Mouse (Mus musculus) cerebellum, adult 2 months (tissue): ENCODE results near the gene Ntm. TPM values are rescaled to one million over a fixed set of nuclear protein-coding genes. Genes with fewer than 3 reads are reported as not detected.

Source experiments
- DNase-seq, 2 experiments: peaks; one replicate each; pipeline ENCODE4 v3.0.0; 2021
- H3K27ac ChIP-seq: fragments of 200-500 bp; 2 replicates; pipeline ENCODE4 v1.5.1; 2012; ENCODE audit warnings: low read length, control low read depth, inconsistent platforms; ENCODE audit not compliant: insufficient read depth
- H3K27me3 ChIP-seq: fragments of 200-500 bp; 2 replicates; pipeline ENCODE4 v1.6.1; 2012; ENCODE audit warnings: inconsistent platforms, mild to moderate bottlenecking, low read length, moderate library complexity; ENCODE audit not compliant: control insufficient read depth, insufficient read depth
- H3K4me1 ChIP-seq: fragments of 200-500 bp; 2 replicates; pipeline ENCODE4 v1.6.1; 2011; ENCODE audit warnings: low read length; ENCODE audit not compliant: control insufficient read depth, insufficient read depth
- H3K4me3 ChIP-seq: fragments of 200-500 bp; replicated peaks from 2 replicates; pipeline ENCODE3; 2011; ENCODE audit warnings: mild to moderate bottlenecking, low read depth, low read length, control low read depth; ENCODE audit not compliant: insufficient read depth
- CTCF ChIP-seq: fragments of 200-500 bp; IDR thresholded peaks from 2 replicates; pipeline ENCODE4 v1.5.1; 2011; ENCODE audit warnings: low read depth, mild to moderate bottlenecking, control low read depth, low read length, moderate library complexity, borderline replicate concordance; ENCODE audit not compliant: insufficient read depth
- POLR2A ChIP-seq: fragments of 200-500 bp; IDR thresholded peaks from 2 replicates; pipeline ENCODE4 v1.6.1; 2011; ENCODE audit warnings: low read length, control low read depth, borderline replicate concordance; ENCODE audit not compliant: insufficient read depth
- WGBS: fragments of 180-500 bp; shearing (Covaris S2); methylation state at CpG from one replicate; pipeline ENCODE4 v1.1.7; 2018; 5-methylcytosine and 5-hydroxymethylcytosine counted together
- polyA plus RNA-seq: library from polyadenylated mRNA; depleted of rRNA; stranded (reverse); fragments of >200 nt; gene quantifications from 2 replicates; pipeline ENCODE4 v1.2.3, GENCODE M21; 2012

Gene Ntm
- polyA plus RNA-seq, 1 experiment, result 193 TPM

GRCm38 (mm10) chr9:29806790-29807189 lies 156.2 kb downstream of the Ntm start:
- no peak for TF ChIP-seq CTCF
- no peak for TF ChIP-seq POLR2A
- no peaks in the 10 kb centered on the region for H3K27me3 ChIP-seq
- 30% methylated on average over 3 of the region's 3 CpGs for WGBS
- no peak overlapping the region for H3K4me3 ChIP-seq
- no peaks in the 10 kb centered on the region; the same call in 1 of the 2 replicates for H3K4me1 ChIP-seq
- DNase-seq, result no peak
- no peak overlapping the region for H3K27ac ChIP-seq

GRCm38 (mm10) chr9:29804483-29804882 lies 158.5 kb downstream of the Ntm start:
- no peak for TF ChIP-seq POLR2A
- no peak for TF ChIP-seq CTCF
- Histone ChIP-seq H3K27ac (no peak overlapping the region), H3K27me3 (no peaks in the 10 kb centered on the region), H3K4me3 (no peak overlapping the region), H3K4me1 (no peaks in the 10 kb centered on the region; the same call in 1 of the 2 replicates)
- WGBS, result 98% methylated on average over 9 of the region's 9 CpGs
- no peak for DNase-seq

- no peak for DNase-seq
- 84% methylated on average over 4 of the region's 4 CpGs for WGBS
- H3K4me3 ChIP-seq, result no peak overlapping the region
- TF ChIP-seq CTCF (no peak), POLR2A (no peak)
- H3K4me1 ChIP-seq, result no peaks in the 10 kb centered on the region; the same call in 1 of the 2 replicates
- no peak overlapping the region for H3K27ac ChIP-seq
- no peaks in the 10 kb centered on the region for H3K27me3 ChIP-seq
Observed at GRCm38 (mm10) chr9:29803738-29804285, 159.1 kb downstream of the Ntm start.

- Histone ChIP-seq H3K27ac (no peak overlapping the region), H3K27me3 (no peaks in the 10 kb centered on the region), H3K4me1 (no peaks in the 10 kb centered on the region; the same call in 1 of the 2 replicates), H3K4me3 (no peak overlapping the region)
- WGBS, result 48% methylated on average over 12 of the region's 12 CpGs
- peak in 1 of 2 experiments; percentile 24 for DNase-seq
- TF ChIP-seq POLR2A, result no peak
- no peak for TF ChIP-seq CTCF
Observed at GRCm38 (mm10) chr9:29802990-29803737, 159.8 kb downstream of the Ntm start.

GRCm38 (mm10) chr9:29802071-29802705 lies 160.8 kb downstream of the Ntm start:
- H3K4me3 ChIP-seq, result no peak overlapping the region
- DNase-seq, result peak in 1 of 2 experiments; percentile 30

GRCm38 (mm10) chr9:29796281-29796680 lies 166.7 kb downstream of the Ntm start:
- 90% methylated on average over 4 of the region's 4 CpGs for WGBS
- DNase-seq, result no peak
- TF ChIP-seq POLR2A (no peak), CTCF (no peak)
- Histone ChIP-seq H3K27me3 (no peaks in the 10 kb centered on the region; the same call in 1 of the 2 replicates), H3K4me1 (peaks cover 7% of the 10 kb centered on the region; the same call in 1 of the 2 replicates), H3K27ac (no peak overlapping the region), H3K4me3 (no peak overlapping the region)

More at GRCm38 (mm10) chr9:29802071-29802705, 160.8 kb downstream of the Ntm start:
- no peaks in the 10 kb centered on the region for H3K27me3 ChIP-seq
- no peak overlapping the region; the same call in 1 of the 2 replicates for H3K27ac ChIP-seq
- H3K4me1 ChIP-seq, result no peaks in the 10 kb centered on the region; the same call in 1 of the 2 replicates
- WGBS, result 36% methylated on average over 12 of the region's 12 CpGs
- TF ChIP-seq POLR2A (no peak), CTCF (no peak)

GRCm38 (mm10) chr9:29791199-29791915 lies 171.6 kb downstream of the Ntm start:
- Histone ChIP-seq H3K4me1 (peaks cover 17% of the 10 kb centered on the region), H3K27ac (no peak overlapping the region; the same call in 1 of the 2 replicates), H3K27me3 (no peaks in the 10 kb centered on the region; the same call in 1 of the 2 replicates), H3K4me3 (no peak overlapping the region)
- DNase-seq, result peak; percentile 81 to 94
- TF ChIP-seq POLR2A (no peak), CTCF (no peak)
- WGBS, result 10% methylated on average over 10 of the region's 10 CpGs
